Mouse (Mus musculus): ENCODE measurements around the gene Zic4.

DNA sequence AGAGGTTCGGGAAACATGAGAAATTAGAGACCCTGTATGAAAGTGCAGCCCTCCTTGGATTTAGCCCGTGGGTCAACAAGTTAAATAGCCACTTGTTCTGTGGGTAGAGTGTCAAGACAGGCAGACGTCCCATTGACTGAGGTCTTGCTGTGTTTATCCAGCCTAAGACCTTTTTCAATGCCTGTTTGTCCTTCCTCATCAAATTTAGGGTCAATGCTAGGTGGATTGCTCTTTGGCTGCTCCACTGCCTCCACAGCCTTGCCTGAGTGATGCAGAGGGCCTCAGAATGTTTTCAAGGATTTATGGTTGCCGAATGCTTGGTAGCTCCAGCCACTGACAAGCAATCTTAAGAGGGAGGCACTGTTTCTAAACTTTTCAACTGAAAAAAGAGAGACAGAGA lies 9.4 kb downstream of the Zic4 start:
- TF ChIP-seq GATA1 (IDR thresholded peaks at IDR 0.05; ENCODE audit: low read length) (no peak), TAL1 (IDR thresholded peaks at IDR 0.05; ENCODE audit: low read length) (no peak)

Data from erythroblast, embryonic 14.5 days (primary cell).